Mouse (Mus musculus) lung, embryonic 16.5 days (tissue): ENCODE data around the gene Gdf7. TPM values are rescaled to one million over a fixed set of nuclear protein-coding genes. Genes with fewer than 3 reads are reported as not detected.

Source experiments
- ATAC-seq: fragments of 200-750 bp; cut with Nextera tagmentation; 2 replicates; pipeline ENCODE4 v1.8.0; 2017; ENCODE audit warnings: low read depth, mild to moderate bottlenecking, moderate library complexity
- H3K27ac ChIP-seq: fragments of 300-500 bp; sonication (generic); 2 replicates; pipeline ENCODE4 v1.5.1; 2014; ENCODE audit warnings: mild to moderate bottlenecking, control low read depth, low read length
- H3K27me3 ChIP-seq: fragments of 300-500 bp; sonication (generic); 2 replicates; pipeline ENCODE4 v1.6.1; 2014; ENCODE audit warnings: low read depth, low read length, mixed read lengths; ENCODE audit not compliant: control insufficient read depth, insufficient read depth
- H3K36me3 ChIP-seq: fragments of 300-500 bp; sonication (generic); 2 replicates; pipeline ENCODE4 v1.6.1; 2014; ENCODE audit warnings: low read length; ENCODE audit not compliant: control insufficient read depth, insufficient read depth
- H3K4me1 ChIP-seq: fragments of 300-500 bp; sonication (generic); replicated peaks from 2 replicates; pipeline ENCODE4 v1.6.1; 2014; ENCODE audit warnings: low read length, mixed read lengths; ENCODE audit not compliant: control insufficient read depth, insufficient read depth
- H3K4me2 ChIP-seq: fragments of 300-500 bp; sonication (generic); 2 replicates; pipeline ENCODE4 v1.6.1; 2014; ENCODE audit warnings: low read depth, low read length, control low read depth
- H3K4me3 ChIP-seq: fragments of 300-500 bp; sonication (generic); 2 replicates; pipeline ENCODE4 v1.5.1; 2014; ENCODE audit warnings: mild to moderate bottlenecking, low read length, control low read depth
- H3K9ac ChIP-seq: fragments of 300-500 bp; sonication (generic); 2 replicates; pipeline ENCODE4 v1.6.1; 2014; ENCODE audit warnings: low read length, control low read depth
- H3K9me3 ChIP-seq: fragments of 300-500 bp; sonication (generic); 2 replicates; pipeline ENCODE4 v1.6.1; 2016; ENCODE audit warnings: low read length; ENCODE audit not compliant: control insufficient read depth
- WGBS: fragments of 180-500 bp; shearing (Covaris S2); extraction: QIAGEN DNeasy Blood & Tissue Kit; methylation state at CpG from one replicate; pipeline ENCODE4 v1.1.7; 2014; 5-methylcytosine and 5-hydroxymethylcytosine counted together
- polyA plus RNA-seq: library from polyadenylated mRNA; unstranded; fragments of >200 nt; fragmentation: Nextera tagmentation; extraction: Ambion mirVana; gene quantifications from 2 replicates; pipeline ENCODE4 v1.2.1, GENCODE M21; 2015

Gene Gdf7
- not detected in 2 replicates for polyA plus RNA-seq

DNA sequence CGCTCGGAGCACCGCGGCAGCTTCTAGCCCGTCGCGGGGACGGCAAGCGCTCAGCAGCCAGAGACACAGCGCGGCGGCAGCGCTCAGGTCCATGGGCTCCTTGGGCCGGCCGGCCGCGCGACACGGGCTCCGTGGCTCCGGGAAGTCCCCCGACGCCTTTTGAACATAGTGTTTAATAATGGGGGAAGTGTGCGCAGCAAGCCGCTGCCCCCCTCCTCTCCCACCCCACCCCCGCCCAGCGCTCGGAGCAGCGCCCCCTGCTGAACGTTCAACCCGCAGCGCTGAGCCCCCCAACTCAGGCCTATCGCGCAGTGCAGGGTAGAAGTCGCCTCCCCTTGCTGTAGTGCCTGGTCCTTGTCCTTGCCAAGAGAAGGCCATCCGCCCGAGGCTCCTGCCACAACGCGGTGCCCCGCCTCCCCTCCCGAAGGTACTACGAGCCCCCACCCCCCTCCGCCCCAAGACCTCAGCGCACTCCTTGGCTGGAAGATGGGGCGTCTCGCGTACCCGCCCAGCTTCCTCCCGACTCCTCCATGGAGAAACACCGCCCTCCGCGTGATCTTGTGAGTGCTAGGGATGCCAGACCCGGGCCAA, at the start of gene Gdf7:
Gene Gdf7, minus strand, starts transcription at position 114 of the 591 bp plus-strand sequence.
- peak; percentile 34; the same call in 1 of the 2 replicates for ATAC-seq
- H3K36me3 ChIP-seq: no peaks in the 10 kb centered on the region
- H3K4me3 ChIP-seq: peak within 1 kb of the TSS; percentile 45
- H3K4me2 ChIP-seq: peak within 1 kb of the TSS; percentile 52
- no peak within 1 kb of the TSS for H3K27ac ChIP-seq
- peaks cover 91% of the 10 kb centered on the region for H3K27me3 ChIP-seq
- peaks cover 8% of the 10 kb centered on the region for H3K4me1 ChIP-seq
- 0 out of 2 replicates have a peak within 1 kb of the TSS, but pooled peaks have one; percentile 0 for H3K9ac ChIP-seq
- H3K9me3 ChIP-seq: no peaks in the 10 kb centered on the region
- WGBS: under 1% methylated on average over 39 of the region's 53 CpGs

- Histone ChIP-seq H3K27me3 (no peaks in the 10 kb centered on the region), H3K4me2 (no peak overlapping the region), H3K4me1 (peaks cover 28% of the 10 kb centered on the region), H3K27ac (peak overlapping the region; percentile 77), H3K9ac (no peak overlapping the region), H3K9me3 (peaks cover 2% of the 10 kb centered on the region; the same call in 1 of the 2 replicates), H3K4me3 (no peak overlapping the region), H3K36me3 (no peaks in the 10 kb centered on the region)
- ATAC-seq: peak; percentile 52
- WGBS: 27% methylated on average over 4 of the region's 4 CpGs
These were observed 49.5 kb upstream of the Gdf7 start for GRCm38 (mm10) chr12:8351025-8351903.

- Histone ChIP-seq H3K9me3 (no peaks in the 10 kb centered on the region), H3K4me3 (no peak overlapping the region), H3K27me3 (no peaks in the 10 kb centered on the region), H3K4me2 (no peak overlapping the region), H3K9ac (no peak overlapping the region), H3K36me3 (no peaks in the 10 kb centered on the region), H3K27ac (peak overlapping the region; percentile 77), H3K4me1 (peaks cover 35% of the 10 kb centered on the region)
- whole genome bisulfite sequencing: 47% methylated on average over 9 of the region's 9 CpGs
- ATAC-seq: peak; percentile 48
These were observed 47.2 kb upstream of the Gdf7 start for GRCm38 (mm10) chr12:8348733-8349513.

GRCm38 (mm10) chr12:8347746-8348462, 46.1 kb upstream of the Gdf7 start:
- WGBS: 72% methylated on average over 8 of the region's 8 CpGs
- Histone ChIP-seq H3K4me2 (no peak overlapping the region), H3K27ac (peak overlapping the region; percentile 77), H3K9ac (no peak overlapping the region), H3K36me3 (no peaks in the 10 kb centered on the region), H3K9me3 (no peaks in the 10 kb centered on the region), H3K4me1 (peaks cover 34% of the 10 kb centered on the region), H3K27me3 (no peaks in the 10 kb centered on the region), H3K4me3 (no peak overlapping the region)
- no peak for ATAC-seq

- Histone ChIP-seq H3K4me3 (no peak overlapping the region), H3K9me3 (no peaks in the 10 kb centered on the region), H3K36me3 (0 out of 2 replicates have a peak, but pooled peaks cover 2% of the 10 kb centered on the region), H3K27ac (peak overlapping the region; percentile 89), H3K27me3 (no peaks in the 10 kb centered on the region), H3K9ac (no peak overlapping the region), H3K4me1 (peaks cover 31% of the 10 kb centered on the region), H3K4me2 (no peak overlapping the region)
- WGBS: 90% methylated on average over 5 of the region's 5 CpGs
- no peak for ATAC-seq
These were observed 43.8 kb upstream of the Gdf7 start for GRCm38 (mm10) chr12:8345539-8345938.

DNA sequence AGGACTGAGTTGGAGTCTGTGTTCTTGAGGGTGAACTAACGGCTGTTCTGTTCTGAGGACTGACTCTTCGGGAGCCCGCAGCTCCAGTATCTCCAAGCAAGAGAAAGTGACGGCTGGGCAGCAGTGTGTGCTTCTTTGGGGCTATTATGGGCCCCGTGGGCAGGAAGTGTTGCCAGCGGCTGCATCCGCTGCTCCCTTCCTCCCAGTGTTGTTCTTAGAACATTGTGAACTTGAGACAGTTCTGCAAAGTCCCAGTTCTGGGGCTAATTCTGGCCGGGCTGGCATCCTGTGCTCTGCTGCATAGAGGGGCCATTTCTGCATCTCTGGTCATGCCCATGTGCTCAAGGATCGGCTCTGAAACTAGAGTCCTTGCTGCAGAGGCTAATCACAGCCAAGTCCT, 43.1 kb upstream of the Gdf7 start:
- WGBS: 45% methylated on average over 9 of the region's 9 CpGs
- Histone ChIP-seq H3K27ac (peak overlapping the region; percentile 89), H3K4me1 (peaks cover 27% of the 10 kb centered on the region), H3K4me3 (no peak overlapping the region), H3K4me2 (no peak overlapping the region; the same call in 1 of the 2 replicates), H3K27me3 (no peaks in the 10 kb centered on the region), H3K9ac (peak overlapping the region; percentile 27; the same call in 1 of the 2 replicates), H3K9me3 (no peaks in the 10 kb centered on the region), H3K36me3 (0 out of 2 replicates have a peak, but pooled peaks cover 2% of the 10 kb centered on the region)
- ATAC-seq: peak; percentile 68

- Histone ChIP-seq H3K4me2 (no peak overlapping the region), H3K4me3 (no peak overlapping the region), H3K27me3 (no peaks in the 10 kb centered on the region), H3K27ac (no peak overlapping the region), H3K9me3 (no peaks in the 10 kb centered on the region), H3K36me3 (0 out of 2 replicates have a peak, but pooled peaks cover 2% of the 10 kb centered on the region), H3K9ac (no peak overlapping the region), H3K4me1 (peaks cover 24% of the 10 kb centered on the region)
- 96% methylated on average over 3 of the region's 3 CpGs for WGBS
- no peak for ATAC-seq
These were observed 41.6 kb upstream of the Gdf7 start for GRCm38 (mm10) chr12:8343381-8343780.

GRCm38 (mm10) chr12:8341008-8341407, 39.3 kb upstream of the Gdf7 start:
- no peak overlapping the region for H3K4me2 ChIP-seq
- H3K9ac ChIP-seq: no peak overlapping the region
- H3K4me3 ChIP-seq: no peak overlapping the region
- no peak overlapping the region for H3K27ac ChIP-seq
- H3K36me3 ChIP-seq: peaks cover 6% of the 10 kb centered on the region; the same call in 1 of the 2 replicates
- no peak for ATAC-seq
- 86% methylated on average over 6 of the region's 6 CpGs for WGBS
- no peaks in the 10 kb centered on the region for H3K9me3 ChIP-seq
- no peaks in the 10 kb centered on the region for H3K27me3 ChIP-seq
- H3K4me1 ChIP-seq: peaks cover 24% of the 10 kb centered on the region
